Mouse (Mus musculus): ENCODE measurements at regions not wholly inside any gene's neighbourhood (a gene's known extent, or its start where the extent isn't known, plus 50 kb on each side); places are given as distances from the start of the nearest gene placed in this dataset.

GRCm38 (mm10) chr16:52795184-52795583 lies 341.3 kb upstream of the Alcam start:
- no peak for TF ChIP-seq CTCF (IDR thresholded peaks at IDR 0.05; ENCODE audit: borderline replicate concordance, insufficient read depth, low read length)
- no peak for TF ChIP-seq POLR2A (IDR thresholded peaks at IDR 0.05; ENCODE audit: low read depth, low read length)

All from embryonic fibroblast, embryonic 13.5 days (primary cell).